Mouse (Mus musculus) liver, embryonic 12.5 days (tissue): ENCODE results near the gene Hist1h2bj. TPM values are rescaled to one million over a fixed set of nuclear protein-coding genes. Genes with fewer than 3 reads are reported as not detected.
"Not testable (repeated sequence)": the region's sequence is repeated elsewhere in the genome, so short reads cannot be mapped to it uniquely, and the experiment has no call there.

Experiments
- ATAC-seq: fragments of 200-750 bp; cut with Nextera tagmentation; 2 replicates; pipeline ENCODE4 v1.8.0; 2017; ENCODE audit warnings: moderate number of reproducible peaks, mild to moderate bottlenecking, moderate library complexity
- H3K27ac ChIP-seq: fragments of 300-500 bp; sonication (generic); 2 replicates; pipeline ENCODE4 v1.5.1; 2016; ENCODE audit warnings: mild to moderate bottlenecking
- H3K27me3 ChIP-seq: fragments of 300-500 bp; sonication (generic); replicated peaks from 2 replicates; pipeline ENCODE4 v1.6.1; 2016; ENCODE audit warnings: mild to moderate bottlenecking, moderate library complexity
- H3K36me3 ChIP-seq: fragments of 300-500 bp; sonication (generic); 2 replicates; pipeline ENCODE4 v1.6.1; 2016; ENCODE audit warnings: mild to moderate bottlenecking, moderate library complexity
- H3K4me1 ChIP-seq: fragments of 300-500 bp; sonication (generic); 2 replicates; pipeline ENCODE4 v1.6.1; 2016
- H3K4me2 ChIP-seq: fragments of 300-500 bp; sonication (generic); 2 replicates; pipeline ENCODE4 v1.6.1; 2016; ENCODE audit warnings: mild to moderate bottlenecking, moderate library complexity
- H3K4me3 ChIP-seq: fragments of 300-500 bp; sonication (generic); 2 replicates; pipeline ENCODE4 v1.5.1; 2016; ENCODE audit warnings: mild to moderate bottlenecking, moderate library complexity
- H3K9ac ChIP-seq: fragments of 300-500 bp; sonication (generic); 2 replicates; pipeline ENCODE4 v1.6.1; 2016; ENCODE audit warnings: mild to moderate bottlenecking, moderate library complexity
- H3K9me3 ChIP-seq: fragments of 300-500 bp; sonication (generic); replicated peaks from 2 replicates; pipeline ENCODE4 v1.6.1; 2016; ENCODE audit warnings: mild to moderate bottlenecking, moderate library complexity
- WGBS: fragments of 180-500 bp; shearing (Covaris S2); methylation state at CpG from one replicate; pipeline ENCODE4 v1.1.7; 2016; ENCODE audit not compliant: insufficient replicate concordance; 5-methylcytosine and 5-hydroxymethylcytosine counted together
- polyA plus RNA-seq: library from polyadenylated mRNA; unstranded; fragments of >200 nt; fragmentation: Nextera tagmentation; extraction: Ambion mirVana; gene quantifications from 2 replicates; pipeline ENCODE4 v1.2.1, GENCODE M21; 2016

Hist1h2bj gene
- polyA plus RNA-seq: 14.5 and 17.1 TPM in 2 replicates

GRCm38 (mm10) chr13:22042568-22043502, at the start of gene Hist1h2bj, which contains the start of gene Hist1h2ag:
Hist1h2bj (plus strand) TSS chr13:22043214.
Hist1h2ag (minus strand) TSS chr13:22042944.
- WGBS: under 1% methylated on average over 54 of the region's 80 CpGs
- Histone ChIP-seq H3K9ac (peak within 1 kb of the TSS; percentile 89), H3K27ac (peak within 1 kb of the TSS; percentile 98), H3K4me2 (peak within 1 kb of the TSS; percentile 75), H3K4me3 (peak within 1 kb of the TSS; percentile 60), H3K4me1 (peaks cover 51% of the 10 kb centered on the region)
- H3K9me3 ChIP-seq, H3K27me3 ChIP-seq, H3K36me3 ChIP-seq: not testable (repeated sequence)
- ATAC-seq: peak; percentile 83

GRCm38 (mm10) chr13:21993957-21994738, 48.9 kb upstream of the Hist1h2bj start:
- H3K4me3 ChIP-seq: peak overlapping the region; percentile 32
- H3K36me3 ChIP-seq: no peaks in the 10 kb centered on the region
- H3K9ac ChIP-seq: no peak overlapping the region
- ATAC-seq: peak; percentile 72
- WGBS: under 1% methylated on average over 22 of the region's 22 CpGs
- H3K9me3 ChIP-seq: 0 out of 2 replicates have a peak, but pooled peaks cover 7% of the 10 kb centered on the region
- H3K27me3 ChIP-seq: peaks cover 56% of the 10 kb centered on the region
- H3K4me2 ChIP-seq: peak overlapping the region; percentile 76
- peaks cover 33% of the 10 kb centered on the region for H3K4me1 ChIP-seq
- H3K27ac ChIP-seq: no peak overlapping the region

- H3K9ac ChIP-seq: peak overlapping the region; percentile 44; the same call in 1 of the 2 replicates
- ATAC-seq: no peak
Observed at GRCm38 (mm10) chr13:21994896-21995295, 48.1 kb upstream of the Hist1h2bj start.

GRCm38 (mm10) chr13:21995331-21995914, 47.6 kb upstream of the Hist1h2bj start:
- H3K36me3 ChIP-seq: no peaks in the 10 kb centered on the region
- H3K27me3 ChIP-seq: peaks cover 64% of the 10 kb centered on the region
- H3K27ac ChIP-seq: no peak overlapping the region
- peak overlapping the region; percentile 44; the same call in 1 of the 2 replicates for H3K9ac ChIP-seq
- peak; percentile 64; the same call in 1 of the 2 replicates for ATAC-seq
- H3K4me1 ChIP-seq: peaks cover 33% of the 10 kb centered on the region
- H3K4me3 ChIP-seq: peak overlapping the region; percentile 59
- under 1% methylated on average over 21 of the region's 21 CpGs for WGBS
- H3K9me3 ChIP-seq: 0 out of 2 replicates have a peak, but pooled peaks cover 7% of the 10 kb centered on the region
- peak overlapping the region; percentile 76 for H3K4me2 ChIP-seq

More at GRCm38 (mm10) chr13:21994896-21995295, 48.1 kb upstream of the Hist1h2bj start:
- peak overlapping the region; percentile 76 for H3K4me2 ChIP-seq
- H3K27ac ChIP-seq: no peak overlapping the region
- H3K36me3 ChIP-seq: no peaks in the 10 kb centered on the region
- peaks cover 60% of the 10 kb centered on the region for H3K27me3 ChIP-seq
- peaks cover 33% of the 10 kb centered on the region for H3K4me1 ChIP-seq
- H3K9me3 ChIP-seq: 0 out of 2 replicates have a peak, but pooled peaks cover 7% of the 10 kb centered on the region
- H3K4me3 ChIP-seq: peak overlapping the region; percentile 59
- 5% methylated on average over 8 of the region's 8 CpGs for WGBS

GRCm38 (mm10) chr13:21996101-21996839, 46.7 kb upstream of the Hist1h2bj start:
- H3K4me2 ChIP-seq: peak overlapping the region; percentile 76
- peaks cover 33% of the 10 kb centered on the region for H3K4me1 ChIP-seq
- no peak; the same call in 1 of the 2 replicates for ATAC-seq
- peak overlapping the region; percentile 59 for H3K4me3 ChIP-seq
- 0 out of 2 replicates have a peak, but pooled peaks cover 2% of the 10 kb centered on the region for H3K9me3 ChIP-seq
- no peaks in the 10 kb centered on the region for H3K36me3 ChIP-seq
- H3K9ac ChIP-seq: no peak overlapping the region
- no peak overlapping the region for H3K27ac ChIP-seq
- H3K27me3 ChIP-seq: peaks cover 72% of the 10 kb centered on the region
- WGBS: 1% methylated on average over 12 of the region's 12 CpGs

GRCm38 (mm10) chr13:21996840-21997185, 46.2 kb upstream of the Hist1h2bj start:
- Histone ChIP-seq H3K27ac (no peak overlapping the region), H3K4me2 (peak overlapping the region; percentile 76), H3K4me3 (peak overlapping the region; percentile 59), H3K27me3 (peaks cover 77% of the 10 kb centered on the region), H3K9ac (no peak overlapping the region), H3K36me3 (no peaks in the 10 kb centered on the region), H3K4me1 (peaks cover 33% of the 10 kb centered on the region), H3K9me3 (no peaks in the 10 kb centered on the region)
- ATAC-seq: no peak
- WGBS: 1% methylated on average over 13 of the region's 13 CpGs

- ATAC-seq: no peak
- Histone ChIP-seq H3K27ac (no peak overlapping the region), H3K27me3 (peaks cover 82% of the 10 kb centered on the region), H3K4me2 (peak overlapping the region; percentile 76), H3K9me3 (no peaks in the 10 kb centered on the region), H3K4me3 (peak overlapping the region; percentile 59), H3K9ac (no peak overlapping the region), H3K4me1 (peaks cover 33% of the 10 kb centered on the region), H3K36me3 (no peaks in the 10 kb centered on the region)
- 2% methylated on average over 21 of the region's 21 CpGs for WGBS
Observed at GRCm38 (mm10) chr13:21997201-21997820, 45.7 kb upstream of the Hist1h2bj start.

- Histone ChIP-seq H3K4me3 (peak overlapping the region; percentile 59; the same call in 1 of the 2 replicates), H3K9me3 (no peaks in the 10 kb centered on the region), H3K9ac (no peak overlapping the region), H3K36me3 (no peaks in the 10 kb centered on the region), H3K27ac (no peak overlapping the region), H3K4me1 (peaks cover 33% of the 10 kb centered on the region), H3K4me2 (peak overlapping the region; percentile 76), H3K27me3 (peaks cover 85% of the 10 kb centered on the region)
- WGBS: 16% methylated on average over 4 of the region's 4 CpGs
- no peak for ATAC-seq
Observed at GRCm38 (mm10) chr13:21997821-21998220, 45.2 kb upstream of the Hist1h2bj start.

GRCm38 (mm10) chr13:21998412-21998811, 44.6 kb upstream of the Hist1h2bj start:
- peaks cover 87% of the 10 kb centered on the region for H3K27me3 ChIP-seq
- H3K9me3 ChIP-seq: no peaks in the 10 kb centered on the region
- H3K4me1 ChIP-seq: peaks cover 33% of the 10 kb centered on the region
- no peak overlapping the region for H3K4me2 ChIP-seq
- no peaks in the 10 kb centered on the region for H3K36me3 ChIP-seq
- 27% methylated on average over 3 of the region's 3 CpGs for WGBS
- no peak for ATAC-seq
- no peak overlapping the region for H3K27ac ChIP-seq
- no peak overlapping the region for H3K9ac ChIP-seq
- H3K4me3 ChIP-seq: no peak overlapping the region

GRCm38 (mm10) chr13:21999147-21999546, 43.9 kb upstream of the Hist1h2bj start:
- no peak overlapping the region for H3K9ac ChIP-seq
- peaks cover 33% of the 10 kb centered on the region for H3K4me1 ChIP-seq
- H3K4me3 ChIP-seq: no peak overlapping the region
- WGBS: 40% methylated on average over 4 of the region's 4 CpGs
- H3K4me2 ChIP-seq: no peak overlapping the region
- no peaks in the 10 kb centered on the region for H3K36me3 ChIP-seq
- H3K27me3 ChIP-seq: peaks cover 94% of the 10 kb centered on the region
- ATAC-seq: no peak
- H3K27ac ChIP-seq: no peak overlapping the region
- H3K9me3 ChIP-seq: no peaks in the 10 kb centered on the region
